Mouse (Mus musculus) kidney, adult 2 months (tissue): ENCODE data around the gene Rnf212. TPM values are rescaled to one million over a fixed set of nuclear protein-coding genes. Genes with fewer than 3 reads are reported as not detected.
A peak's percentile ranks its signal among the peaks of the same experiment; 100 is the strongest.

Source experiments
- DNase-seq: peaks from one replicate; pipeline ENCODE4 v3.0.0; 2021
- H3K27ac ChIP-seq: fragments of 200-500 bp; 2 replicates; pipeline ENCODE4 v1.5.1; 2012; ENCODE audit warnings: low read depth, low read length, control low read depth, inconsistent platforms; ENCODE audit not compliant: insufficient read depth
- H3K27me3 ChIP-seq: fragments of 200-500 bp; replicated peaks from 2 replicates; pipeline ENCODE4 v1.6.1; 2012; ENCODE audit warnings: mild to moderate bottlenecking, moderate library complexity, low read length, inconsistent platforms; ENCODE audit not compliant: control insufficient read depth, insufficient read depth
- H3K36me3 ChIP-seq: fragments of 200-500 bp; 2 replicates; pipeline ENCODE4 v1.6.1; 2012; ENCODE audit warnings: mild to moderate bottlenecking, moderate library complexity, low read length, inconsistent platforms; ENCODE audit not compliant: control insufficient read depth, insufficient read depth
- H3K4me1 ChIP-seq: fragments of 200-500 bp; 2 replicates; pipeline ENCODE4 v1.6.1; 2011; ENCODE audit warnings: low read length; ENCODE audit not compliant: control insufficient read depth, insufficient read depth
- H3K4me3 ChIP-seq: fragments of 200-500 bp; 2 replicates; pipeline ENCODE4 v1.5.1; 2011; ENCODE audit warnings: mild to moderate bottlenecking, low read depth, low read length, control low read depth; ENCODE audit not compliant: insufficient read depth
- CTCF ChIP-seq: fragments of 200-500 bp; conservative IDR thresholded peaks from 2 replicates; pipeline ENCODE4 v1.5.1; 2011; ENCODE audit warnings: low read depth, mild to moderate bottlenecking, control low read depth, low read length, moderate library complexity, mixed read lengths; ENCODE audit not compliant: insufficient read depth, insufficient read length
- POLR2A ChIP-seq: fragments of 200-500 bp; IDR thresholded peaks from one replicate; pipeline ENCODE4 v1.6.1; 2011; ENCODE audit warnings: low read depth, low read length, control low read depth
- whole genome bisulfite sequencing: fragments of 180-500 bp; shearing (Covaris S2); methylation state at CpG from one replicate; pipeline ENCODE4 v1.1.7; 2018; 5-methylcytosine and 5-hydroxymethylcytosine counted together
- polyA plus RNA-seq: library from polyadenylated mRNA; depleted of rRNA; stranded (reverse); fragments of >200 nt; gene quantifications from 2 replicates; pipeline ENCODE4 v1.2.3, GENCODE M21; 2012

The Rnf212 gene
- polyA plus RNA-seq, 1 experiment = not detected

DNA sequence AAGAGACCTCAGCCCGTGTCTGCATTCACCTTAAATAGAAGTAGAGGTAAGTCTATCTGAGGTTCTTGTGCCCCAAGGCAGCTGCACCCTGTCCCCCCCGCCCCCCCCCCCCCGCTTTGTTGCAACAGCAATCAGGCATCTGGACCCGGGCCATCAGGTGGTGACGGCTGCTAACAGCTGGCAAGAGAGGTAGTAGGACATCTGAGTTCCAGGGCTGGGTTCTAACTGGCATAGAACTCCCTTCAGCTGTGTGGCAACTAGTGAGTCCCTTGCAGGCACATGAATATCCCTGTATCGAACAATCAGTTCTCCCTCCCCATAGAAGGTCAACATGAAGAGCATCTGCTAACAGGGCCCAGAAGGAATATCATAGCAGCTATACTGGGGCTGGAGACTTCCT is 62.8 kb downstream of the Rnf212 start:
- no peak for DNase-seq
- Histone ChIP-seq H3K27ac (no peak overlapping the region), H3K4me3 (no peak overlapping the region), H3K27me3 (no peaks in the 10 kb centered on the region), H3K36me3 (no peaks in the 10 kb centered on the region), H3K4me1 (peaks cover 15% of the 10 kb centered on the region)
- 82% methylated on average over 6 of the region's 6 CpGs for WGBS
- TF ChIP-seq POLR2A = no peak

DNA sequence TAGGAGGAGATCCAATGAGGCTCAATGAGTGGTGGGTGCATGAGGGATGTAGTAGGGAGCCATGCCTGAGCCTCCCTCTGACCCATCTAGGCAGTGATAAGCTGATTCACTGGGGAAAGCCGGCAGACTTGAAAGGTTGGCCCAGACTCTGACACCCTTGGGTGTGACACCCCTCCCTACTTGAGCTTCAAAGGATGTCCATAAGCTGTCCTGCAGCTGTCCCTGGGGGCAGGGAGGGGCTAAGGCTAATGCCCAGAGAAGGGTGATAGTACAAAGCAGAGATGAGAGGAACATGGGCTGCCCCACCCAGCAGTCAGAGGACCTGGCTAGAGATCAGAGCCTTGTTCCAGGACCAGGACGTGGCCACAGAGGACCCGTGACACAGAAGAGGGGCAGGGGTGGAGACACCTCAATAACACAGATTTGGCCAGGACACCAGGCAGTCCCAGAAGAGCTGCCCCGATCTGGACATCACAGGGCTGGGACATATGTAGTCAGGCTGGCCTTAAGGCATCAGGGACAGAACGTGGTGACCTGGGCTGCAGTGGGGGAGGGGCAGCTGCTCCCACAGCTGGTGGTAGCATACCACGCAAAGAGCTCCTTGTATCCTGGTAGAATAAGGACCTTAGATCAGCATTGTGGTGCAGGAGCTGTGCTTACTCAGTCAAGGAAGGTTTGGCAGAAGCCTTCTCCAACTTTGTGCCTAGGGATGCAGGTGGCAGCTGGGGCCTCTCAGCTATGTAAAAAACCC is 65.6 kb downstream of the Rnf212 start:
- H3K4me1 ChIP-seq = peaks cover 15% of the 10 kb centered on the region
- no peaks in the 10 kb centered on the region for H3K36me3 ChIP-seq
- no peak for DNase-seq
- TF ChIP-seq CTCF = no peak
- H3K4me3 ChIP-seq = no peak overlapping the region
- no peaks in the 10 kb centered on the region for H3K27me3 ChIP-seq
- peak overlapping the region; percentile 72 for H3K27ac ChIP-seq
- 43% methylated on average over 6 of the region's 6 CpGs for WGBS

DNA sequence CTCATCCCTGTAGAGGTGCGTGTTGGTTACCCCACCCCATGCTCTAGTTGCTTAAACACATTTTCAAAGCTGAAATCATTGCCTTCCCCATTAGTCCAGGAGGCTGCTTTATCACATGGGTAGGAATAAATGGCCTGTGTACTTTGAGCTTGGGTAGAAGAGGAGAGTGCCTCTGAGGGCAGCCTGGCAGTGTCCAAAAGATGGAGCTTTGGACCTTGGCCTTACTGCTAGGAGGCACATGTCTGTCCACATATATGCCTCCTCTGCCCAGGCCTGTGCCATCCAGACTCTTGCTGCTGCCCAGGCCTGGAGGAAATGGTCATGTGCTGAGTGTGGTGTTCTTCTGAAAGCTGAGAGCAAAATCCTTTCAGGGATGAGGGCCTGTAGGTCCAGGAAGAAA is 66.4 kb downstream of the Rnf212 start:
- WGBS = 67% methylated on average over 1 of the region's 1 CpGs
- H3K27ac ChIP-seq = peak overlapping the region; percentile 72
- TF ChIP-seq POLR2A (no peak), CTCF (no peak)
- H3K4me3 ChIP-seq = no peak overlapping the region
- H3K27me3 ChIP-seq = no peaks in the 10 kb centered on the region
- DNase-seq = peak; percentile 87
- no peaks in the 10 kb centered on the region for H3K36me3 ChIP-seq
- H3K4me1 ChIP-seq = peaks cover 15% of the 10 kb centered on the region

GRCm38 (mm10) chr5:108707758-108708157 is 67.0 kb downstream of the Rnf212 start:
- peak overlapping the region; percentile 21 for H3K27ac ChIP-seq
- H3K4me3 ChIP-seq = no peak overlapping the region
- TF ChIP-seq POLR2A (no peak), CTCF (no peak)
- H3K4me1 ChIP-seq = peaks cover 15% of the 10 kb centered on the region
- 71% methylated on average over 2 of the region's 2 CpGs for WGBS
- no peaks in the 10 kb centered on the region for H3K36me3 ChIP-seq
- DNase-seq = no peak
- no peaks in the 10 kb centered on the region for H3K27me3 ChIP-seq

DNA sequence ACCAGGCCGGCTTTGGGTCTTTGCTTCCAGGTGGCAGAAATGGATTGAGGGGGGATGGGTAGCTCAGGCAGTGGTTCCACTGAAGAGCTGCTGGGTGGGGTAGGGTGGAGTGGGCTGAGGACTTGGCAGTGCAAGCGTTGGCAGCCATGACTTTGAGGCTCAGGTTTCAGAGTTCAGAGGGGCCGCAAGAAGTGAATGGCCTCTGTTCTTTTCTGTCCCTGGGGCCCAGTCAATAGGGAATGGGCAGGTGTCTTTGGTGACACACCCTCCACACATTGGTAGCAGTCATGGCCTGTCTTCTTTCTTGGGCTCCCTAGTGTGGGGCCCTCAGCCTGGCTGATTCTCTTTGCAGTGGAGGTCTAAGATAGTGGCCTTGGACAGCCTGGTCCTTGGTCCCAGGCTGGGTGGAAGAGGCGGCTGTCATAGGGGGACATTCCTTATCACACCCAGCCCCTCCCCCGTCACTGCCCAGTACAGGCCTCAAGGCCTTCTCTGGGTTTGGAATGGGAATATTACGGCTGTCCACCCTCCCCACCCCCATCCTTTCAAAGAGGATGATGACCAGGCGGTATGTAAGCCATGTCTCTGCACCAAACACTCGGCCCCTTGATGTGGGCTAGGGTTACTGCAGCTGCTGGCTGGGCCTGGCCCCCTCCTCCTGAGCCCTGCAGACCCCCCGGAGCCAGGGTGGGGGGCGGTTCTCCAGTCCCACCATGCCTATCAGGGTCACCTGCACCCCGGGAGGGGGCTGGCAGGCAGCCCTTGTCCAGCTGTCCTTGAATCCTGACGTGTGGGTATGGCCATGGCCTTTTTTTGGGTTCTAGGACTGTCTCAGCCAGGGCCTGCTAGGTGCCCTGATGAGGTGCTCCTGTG is 70.8 kb downstream of the Rnf212 start:
- TF ChIP-seq POLR2A (no peak), CTCF (no peak)
- H3K27me3 ChIP-seq = no peaks in the 10 kb centered on the region
- H3K4me3 ChIP-seq = no peak overlapping the region
- DNase-seq = no peak
- no peak overlapping the region for H3K27ac ChIP-seq
- H3K4me1 ChIP-seq = peaks cover 10% of the 10 kb centered on the region
- WGBS = 74% methylated on average over 12 of the region's 12 CpGs
- H3K36me3 ChIP-seq = no peaks in the 10 kb centered on the region

DNA sequence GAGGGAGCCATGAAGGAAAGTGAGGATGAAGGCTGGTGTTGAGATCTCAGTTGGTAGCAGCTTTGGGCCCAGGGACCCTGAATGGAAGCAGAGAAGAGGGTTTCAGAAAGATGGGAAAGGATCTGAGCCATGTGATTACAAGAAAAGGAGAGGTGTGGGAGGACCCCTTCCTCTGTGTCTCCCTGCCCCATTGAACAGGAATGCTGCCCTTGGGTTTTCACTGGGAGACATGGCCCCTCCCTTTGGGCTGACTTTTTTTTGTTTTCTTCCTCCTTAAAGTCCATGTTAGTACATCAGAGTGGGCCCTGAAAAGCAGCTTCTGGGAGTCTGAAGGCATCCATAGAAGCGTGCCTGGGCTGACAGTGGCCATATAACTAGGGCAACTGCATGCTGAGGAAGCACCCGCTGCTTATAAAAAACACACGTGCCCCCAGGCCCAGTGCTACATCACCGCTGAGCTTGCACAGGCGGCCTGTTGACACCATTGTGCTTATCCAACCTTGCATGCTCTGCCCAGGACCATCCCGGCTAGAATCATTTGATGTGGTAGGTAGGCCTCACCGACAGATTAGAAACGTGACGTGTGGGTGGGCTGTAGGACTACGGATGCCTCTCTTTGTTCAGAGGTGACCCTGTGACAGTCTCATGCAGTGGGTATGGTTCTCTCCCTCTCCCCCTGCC is 73.3 kb downstream of the Rnf212 start:
- no peak for DNase-seq
- Histone ChIP-seq H3K4me3 (no peak overlapping the region), H3K27me3 (no peaks in the 10 kb centered on the region), H3K36me3 (no peaks in the 10 kb centered on the region), H3K4me1 (no peaks in the 10 kb centered on the region), H3K27ac (no peak overlapping the region)
- 66% methylated on average over 10 of the region's 10 CpGs for WGBS
- TF ChIP-seq POLR2A (no peak), CTCF (no peak)

- Histone ChIP-seq H3K4me3 (no peak overlapping the region), H3K27ac (no peak overlapping the region), H3K36me3 (no peaks in the 10 kb centered on the region), H3K27me3 (no peaks in the 10 kb centered on the region), H3K4me1 (no peaks in the 10 kb centered on the region)
- DNase-seq = no peak
- TF ChIP-seq POLR2A (no peak), CTCF (no peak)
- WGBS = 71% methylated on average over 3 of the region's 3 CpGs
These were observed 74.4 kb downstream of the Rnf212 start for GRCm38 (mm10) chr5:108700346-108700745.
